Mouse (Mus musculus): ENCODE results near the gene Wdr78. TPM values are rescaled to one million over a fixed set of nuclear protein-coding genes. Genes with fewer than 3 reads are reported as not detected.

The Wdr78 gene
- polyA plus RNA-seq, 1 experiment from 2014 or later = 4.6 TPM

- DNase-seq (ENCODE audit: low spot score) = no peak
- Histone ChIP-seq H3K4me1 (replicated peaks) (no peaks in the 10 kb centered on the region), H3K36me3 (peaks cover 13% of the 10 kb centered on the region; the same call in 1 of the 2 replicates), H3K4me3 (no peak overlapping the region), H3K27me3 (ENCODE audit: insufficient read depth, poor library complexity, severe bottlenecking) (no peaks in the 10 kb centered on the region), H3K9me3 (no peaks in the 10 kb centered on the region), H3K27ac (no peak overlapping the region)
- WGBS = 86% methylated on average over 14 of the region's 14 CpGs
Observed at GRCm38 (mm10) chr4:103039103-103039837, 75.1 kb downstream of the Wdr78 start.

- 78% methylated on average over 13 of the region's 13 CpGs for WGBS
- Histone ChIP-seq H3K27ac (no peak overlapping the region), H3K27me3 (ENCODE audit: insufficient read depth, poor library complexity, severe bottlenecking) (no peaks in the 10 kb centered on the region), H3K4me1 (replicated peaks) (no peaks in the 10 kb centered on the region), H3K4me3 (no peak overlapping the region), H3K9me3 (no peaks in the 10 kb centered on the region), H3K36me3 (no peaks in the 10 kb centered on the region)
- no peak for DNase-seq (ENCODE audit: low spot score)
Observed at GRCm38 (mm10) chr4:103028177-103029088, 85.9 kb downstream of the Wdr78 start.

GRCm38 (mm10) chr4:103027745-103028144, 86.6 kb downstream of the Wdr78 start:
- WGBS = 89% methylated on average over 7 of the region's 7 CpGs
- Histone ChIP-seq H3K4me3 (no peak overlapping the region), H3K4me1 (replicated peaks) (no peaks in the 10 kb centered on the region), H3K9me3 (no peaks in the 10 kb centered on the region), H3K36me3 (no peaks in the 10 kb centered on the region), H3K27ac (no peak overlapping the region), H3K27me3 (ENCODE audit: insufficient read depth, poor library complexity, severe bottlenecking) (no peaks in the 10 kb centered on the region)
- DNase-seq (ENCODE audit: low spot score) = no peak

- no peak within 1 kb of the TSS for H3K4me3 ChIP-seq
- no peaks in the 10 kb centered on the region for H3K36me3 ChIP-seq
- H3K9me3 ChIP-seq = no peaks in the 10 kb centered on the region
- H3K27me3 ChIP-seq (ENCODE audit: insufficient read depth, poor library complexity, severe bottlenecking) = no peaks in the 10 kb centered on the region
- WGBS = 92% methylated on average over 4 of the region's 4 CpGs
- no peak within 1 kb of the TSS for H3K27ac ChIP-seq
- H3K4me1 ChIP-seq (replicated peaks) = no peaks in the 10 kb centered on the region
- DNase-seq (ENCODE audit: low spot score) = no peak
Observed at GRCm38 (mm10) chr4:103026621-103027020, 87.7 kb downstream of the Wdr78 start, which contains the start of gene Insl5. Gene Insl5 (minus strand): TSS chr4:103026842.

- H3K27me3 ChIP-seq (ENCODE audit: insufficient read depth, poor library complexity, severe bottlenecking) = no peaks in the 10 kb centered on the region
- DNase-seq (ENCODE audit: low spot score) = peak; percentile 16
- H3K27ac ChIP-seq = no peak overlapping the region
- H3K4me3 ChIP-seq = peak overlapping the region; percentile 20; the same call in 1 of the 2 replicates
- no peaks in the 10 kb centered on the region for H3K9me3 ChIP-seq
- H3K36me3 ChIP-seq = no peaks in the 10 kb centered on the region
- H3K4me1 ChIP-seq (replicated peaks) = peaks cover 19% of the 10 kb centered on the region
- 8% methylated on average over 4 of the region's 4 CpGs for WGBS
Observed at GRCm38 (mm10) chr4:103013490-103013889, 100.9 kb downstream of the Wdr78 start.

- no peaks in the 10 kb centered on the region for H3K27me3 ChIP-seq (ENCODE audit: insufficient read depth, poor library complexity, severe bottlenecking)
- H3K4me3 ChIP-seq = no peak overlapping the region
- H3K4me1 ChIP-seq (replicated peaks) = peaks cover 23% of the 10 kb centered on the region
- WGBS = 39% methylated on average over 7 of the region's 7 CpGs
- no peaks in the 10 kb centered on the region for H3K9me3 ChIP-seq
- no peak for DNase-seq (ENCODE audit: low spot score)
- H3K36me3 ChIP-seq = no peaks in the 10 kb centered on the region
- H3K27ac ChIP-seq = no peak overlapping the region
Observed at GRCm38 (mm10) chr4:103011823-103012222, 102.5 kb downstream of the Wdr78 start.

- Histone ChIP-seq H3K27me3 (ENCODE audit: insufficient read depth, poor library complexity, severe bottlenecking) (no peaks in the 10 kb centered on the region), H3K9me3 (no peaks in the 10 kb centered on the region), H3K27ac (no peak overlapping the region), H3K36me3 (no peaks in the 10 kb centered on the region), H3K4me1 (replicated peaks) (peaks cover 34% of the 10 kb centered on the region), H3K4me3 (no peak overlapping the region)
- no peak for DNase-seq (ENCODE audit: low spot score)
- 89% methylated on average over 4 of the region's 4 CpGs for WGBS
Observed at GRCm38 (mm10) chr4:103010734-103011133, 103.6 kb downstream of the Wdr78 start.

GRCm38 (mm10) chr4:103006943-103007418, 107.4 kb downstream of the Wdr78 start:
- H3K9me3 ChIP-seq = no peaks in the 10 kb centered on the region
- no peaks in the 10 kb centered on the region for H3K36me3 ChIP-seq
- H3K4me1 ChIP-seq (replicated peaks) = peaks cover 22% of the 10 kb centered on the region
- H3K4me3 ChIP-seq = no peak overlapping the region
- no peak for DNase-seq (ENCODE audit: low spot score)
- 62% methylated on average over 4 of the region's 4 CpGs for WGBS
- no peak overlapping the region for H3K27ac ChIP-seq
- H3K27me3 ChIP-seq (ENCODE audit: insufficient read depth, poor library complexity, severe bottlenecking) = no peaks in the 10 kb centered on the region

GRCm38 (mm10) chr4:103006266-103006665, 108.1 kb downstream of the Wdr78 start:
- 78% methylated on average over 5 of the region's 5 CpGs for WGBS
- H3K27ac ChIP-seq = peak overlapping the region; percentile 67
- no peaks in the 10 kb centered on the region for H3K27me3 ChIP-seq (ENCODE audit: insufficient read depth, poor library complexity, severe bottlenecking)
- H3K9me3 ChIP-seq = no peaks in the 10 kb centered on the region
- H3K36me3 ChIP-seq = no peaks in the 10 kb centered on the region
- H3K4me3 ChIP-seq = no peak overlapping the region
- H3K4me1 ChIP-seq (replicated peaks) = peaks cover 18% of the 10 kb centered on the region
- DNase-seq (ENCODE audit: low spot score) = no peak

- Histone ChIP-seq H3K36me3 (no peaks in the 10 kb centered on the region), H3K4me3 (no peak overlapping the region), H3K9me3 (no peaks in the 10 kb centered on the region), H3K27me3 (ENCODE audit: insufficient read depth, poor library complexity, severe bottlenecking) (no peaks in the 10 kb centered on the region), H3K4me1 (replicated peaks) (peaks cover 18% of the 10 kb centered on the region), H3K27ac (peak overlapping the region; percentile 67)
- WGBS = 56% methylated on average over 15 of the region's 15 CpGs
- no peak for DNase-seq (ENCODE audit: low spot score)
Observed at GRCm38 (mm10) chr4:103005190-103005945, 109.0 kb downstream of the Wdr78 start.

GRCm38 (mm10) chr4:103004681-103005080, 109.7 kb downstream of the Wdr78 start:
- no peak for DNase-seq (ENCODE audit: low spot score)
- H3K36me3 ChIP-seq = no peaks in the 10 kb centered on the region
- no peaks in the 10 kb centered on the region for H3K27me3 ChIP-seq (ENCODE audit: insufficient read depth, poor library complexity, severe bottlenecking)
- H3K4me1 ChIP-seq (replicated peaks) = peaks cover 18% of the 10 kb centered on the region
- WGBS = 92% methylated on average over 4 of the region's 4 CpGs
- H3K9me3 ChIP-seq = no peaks in the 10 kb centered on the region
- no peak overlapping the region for H3K4me3 ChIP-seq
- no peak overlapping the region for H3K27ac ChIP-seq

GRCm38 (mm10) chr4:102991685-102992084, 122.7 kb downstream of the Wdr78 start:
- H3K4me1 ChIP-seq (replicated peaks) = no peaks in the 10 kb centered on the region
- no peaks in the 10 kb centered on the region for H3K9me3 ChIP-seq
- no peaks in the 10 kb centered on the region for H3K36me3 ChIP-seq
- no peak for DNase-seq (ENCODE audit: low spot score)
- no peak overlapping the region for H3K4me3 ChIP-seq
- WGBS = 72% methylated on average over 3 of the region's 3 CpGs
- H3K27me3 ChIP-seq (ENCODE audit: insufficient read depth, poor library complexity, severe bottlenecking) = no peaks in the 10 kb centered on the region
- H3K27ac ChIP-seq = no peak overlapping the region

Data from hindbrain, embryonic 10.5 days (tissue).